Mouse (Mus musculus) heart, postnatal 0 days (tissue): ENCODE measurements around the gene Zmiz1. TPM values are rescaled to one million over a fixed set of nuclear protein-coding genes. Genes with fewer than 3 reads are reported as not detected.

Experiments used
- ATAC-seq: fragments of 200-750 bp; cut with Nextera tagmentation; 2 replicates; pipeline ENCODE4 v1.8.0; 2017; ENCODE audit warnings: low read depth, moderate number of reproducible peaks, moderate library complexity; ENCODE audit not compliant: insufficient read depth
- DNase-seq: peaks from one replicate; pipeline ENCODE4 v3.0.0-alpha.2; 2016; ENCODE audit warnings: low spot score
- H3K27ac ChIP-seq: fragments of 300-500 bp; sonication (generic); 2 replicates; pipeline ENCODE4 v1.5.1; 2014; ENCODE audit warnings: low read depth, mild to moderate bottlenecking
- H3K27me3 ChIP-seq: fragments of 300-500 bp; sonication (generic); 2 replicates; pipeline ENCODE4 v1.6.1; 2014; ENCODE audit warnings: low read length, mixed read lengths; ENCODE audit not compliant: control insufficient read depth, insufficient read depth
- H3K36me3 ChIP-seq: fragments of 300-500 bp; sonication (generic); replicated peaks from 2 replicates; pipeline ENCODE4 v1.6.1; 2014; ENCODE audit warnings: low read length, mixed read lengths; ENCODE audit not compliant: control insufficient read depth, insufficient read depth
- H3K4me1 ChIP-seq: fragments of 300-500 bp; sonication (generic); 2 replicates; pipeline ENCODE4 v1.6.1; 2014; ENCODE audit warnings: antibody characterized with exemption; ENCODE audit not compliant: control insufficient read depth, insufficient read depth
- H3K4me2 ChIP-seq: fragments of 300-500 bp; sonication (generic); 2 replicates; pipeline ENCODE4 v1.6.1; 2014; ENCODE audit warnings: low read depth, mild to moderate bottlenecking, low read length, moderate library complexity
- H3K4me3 ChIP-seq: fragments of 300-500 bp; sonication (generic); 2 replicates; pipeline ENCODE4 v1.5.1; 2014; ENCODE audit warnings: low read depth, low read length
- H3K9ac ChIP-seq: fragments of 300-500 bp; sonication (generic); replicated peaks from 2 replicates; pipeline ENCODE4 v1.6.1; 2014; ENCODE audit warnings: low read depth, low read length, mixed read lengths
- H3K9me3 ChIP-seq: fragments of 300-500 bp; sonication (generic); replicated peaks from 2 replicates; pipeline ENCODE4 v1.6.1; 2016; ENCODE audit warnings: low read length; ENCODE audit not compliant: control insufficient read depth
- CTCF ChIP-seq: IDR thresholded peaks from 2 replicates; pipeline ENCODE4 v1.5.1; 2016; ENCODE audit warnings: antibody characterized with exemption, control low read depth, low read depth
- EP300 ChIP-seq: IDR thresholded peaks from 2 replicates; pipeline ENCODE4 v1.6.1; 2016; ENCODE audit warnings: antibody characterized with exemption, low read depth
- WGBS: fragments of 180-500 bp; shearing (Covaris S2); extraction: QIAGEN DNeasy Blood & Tissue Kit; methylation state at CpG from one replicate; pipeline ENCODE4 v1.1.7; 2014; 5-methylcytosine and 5-hydroxymethylcytosine counted together
- polyA plus RNA-seq: library from polyadenylated mRNA; unstranded; fragments of >200 nt; fragmentation: Nextera tagmentation; extraction: Ambion mirVana; gene quantifications from 2 replicates; pipeline ENCODE4 v1.2.1, GENCODE M21; 2015
- total RNA-seq: library from RNA; depleted of rRNA; stranded (reverse); fragments of >200 nt; gene quantifications from 2 replicates; pipeline ENCODE4 v1.2.3, GENCODE M21; 2014; ENCODE audit warnings: low replicate concordance

Zmiz1 gene
- total and polyA plus RNA-seq, 2 experiments from 2014 or later, result 13.8 to 41.0 TPM

DNA sequence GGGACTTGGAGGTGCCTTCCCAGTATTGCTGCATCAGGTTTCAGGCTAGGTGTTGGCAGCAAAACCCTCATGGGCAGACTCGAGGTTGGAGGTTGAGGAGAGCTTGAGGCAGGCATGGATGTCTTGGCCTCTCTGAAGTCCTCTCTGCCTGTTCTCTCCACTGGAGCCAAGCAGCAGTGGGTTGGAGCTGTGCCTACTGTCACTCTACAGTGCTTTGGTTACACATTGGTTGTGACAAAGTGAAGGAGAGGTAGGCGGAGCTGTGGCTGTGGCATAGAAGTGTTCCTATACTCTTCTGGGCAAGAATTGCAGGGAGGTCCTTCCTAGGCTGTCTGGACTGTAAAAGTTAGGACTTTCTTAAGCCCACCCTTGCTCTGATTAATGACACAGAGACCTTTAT is 237.4 kb downstream of the Zmiz1 start:
- Histone ChIP-seq H3K27ac (peak overlapping the region; percentile 2; the same call in 1 of the 2 replicates), H3K4me2 (no peak overlapping the region), H3K36me3 (peaks cover 54% of the 10 kb centered on the region), H3K27me3 (no peaks in the 10 kb centered on the region), H3K4me1 (peaks cover 22% of the 10 kb centered on the region), H3K4me3 (no peak overlapping the region), H3K9me3 (no peaks in the 10 kb centered on the region), H3K9ac (0 out of 2 replicates have a peak overlapping the region, but pooled peaks have one; percentile 5)
- ATAC-seq (no peak), DNase-seq (no peak)
- no peak for TF ChIP-seq EP300
- TF ChIP-seq CTCF, result no peak
- WGBS, result 54% methylated on average over 2 of the region's 2 CpGs

DNA sequence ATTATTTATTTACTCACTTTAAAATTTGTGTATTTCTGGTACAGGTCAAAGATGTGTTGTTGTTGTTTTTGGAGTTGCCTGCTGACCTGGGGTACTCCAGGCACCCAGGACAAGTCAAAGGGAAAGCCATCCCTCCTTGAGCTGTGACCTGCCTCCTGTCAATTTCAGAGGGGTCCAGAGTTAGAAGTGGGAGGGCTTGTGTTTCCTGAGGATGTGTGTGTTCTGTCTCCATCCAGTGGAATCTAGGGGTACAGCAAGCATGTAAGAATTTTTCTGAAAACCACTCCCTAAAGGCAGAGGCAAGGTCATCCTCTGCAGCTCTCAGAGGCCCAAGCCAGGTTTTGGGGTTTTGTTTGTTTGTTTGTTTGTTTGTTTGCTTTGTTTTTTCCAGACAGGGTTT is 243.0 kb downstream of the Zmiz1 start:
- Histone ChIP-seq H3K4me3 (no peak overlapping the region), H3K27ac (no peak overlapping the region), H3K9me3 (no peaks in the 10 kb centered on the region), H3K36me3 (peaks cover 42% of the 10 kb centered on the region), H3K27me3 (no peaks in the 10 kb centered on the region), H3K4me1 (no peaks in the 10 kb centered on the region), H3K4me2 (no peak overlapping the region), H3K9ac (no peak overlapping the region)
- peak; percentile 49; the same call in 1 of the 2 replicates for ATAC-seq
- peak; percentile 81 for TF ChIP-seq CTCF
- no peak for TF ChIP-seq EP300
- DNase-seq, result peak; percentile 83

DNA sequence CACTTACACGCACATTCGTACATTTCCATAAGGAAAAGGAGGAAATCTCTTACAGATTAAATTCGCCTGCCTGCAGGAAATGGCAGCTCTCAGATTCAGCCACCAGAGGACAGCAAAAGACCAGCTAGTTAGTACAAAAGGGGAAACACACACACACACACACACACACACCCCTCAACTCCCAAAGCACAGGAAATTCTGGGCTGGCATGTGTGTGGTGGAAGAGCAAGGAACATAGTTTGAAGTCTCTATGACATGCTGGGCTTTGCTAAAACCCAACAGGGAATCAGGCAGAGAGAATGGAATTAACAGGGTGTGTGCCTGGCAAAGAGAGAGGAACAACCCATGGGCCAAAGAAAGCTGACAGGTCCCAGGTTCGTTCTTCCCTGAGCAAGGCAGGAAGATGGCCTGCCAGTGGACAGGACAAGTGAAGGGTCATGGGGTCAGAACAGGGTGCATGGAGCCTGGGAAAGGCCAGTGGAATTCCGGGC is 248.8 kb downstream of the Zmiz1 start:
- H3K27me3 ChIP-seq, result no peaks in the 10 kb centered on the region
- peaks cover 45% of the 10 kb centered on the region for H3K4me1 ChIP-seq
- peak; percentile 94 for TF ChIP-seq CTCF
- TF ChIP-seq EP300, result 0 out of 2 replicates have a peak, but pooled peaks have one; percentile 34
- no peak overlapping the region for H3K9ac ChIP-seq
- no peak overlapping the region for H3K4me3 ChIP-seq
- ATAC-seq (0 out of 2 replicates have a peak, but pooled peaks have one; percentile 18), DNase-seq (peak; percentile 69)
- WGBS, result 36% methylated on average over 5 of the region's 5 CpGs
- H3K27ac ChIP-seq, result peak overlapping the region; percentile 85
- no peak overlapping the region for H3K4me2 ChIP-seq
- H3K36me3 ChIP-seq, result no peaks in the 10 kb centered on the region
- H3K9me3 ChIP-seq, result no peaks in the 10 kb centered on the region

DNA sequence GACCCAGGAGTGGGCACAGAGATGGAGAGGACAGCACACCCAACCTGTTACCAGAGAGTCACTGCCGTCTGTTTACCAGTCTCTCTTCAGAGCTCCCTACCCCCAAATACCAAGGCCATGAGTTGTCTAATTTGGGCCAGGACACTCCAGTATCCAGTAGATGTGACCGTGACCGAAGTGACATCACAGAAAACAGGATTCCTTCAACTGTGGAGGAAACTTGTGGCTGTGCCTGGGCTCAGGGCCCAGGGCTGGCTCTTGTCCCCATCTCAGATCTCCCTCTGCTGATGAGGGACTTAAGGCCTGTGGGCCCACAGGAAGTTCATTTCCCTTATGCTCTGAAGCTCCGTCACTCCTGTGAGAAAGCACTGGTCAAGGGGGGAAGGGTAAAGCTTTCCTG is 249.5 kb downstream of the Zmiz1 start:
- Histone ChIP-seq H3K4me1 (peaks cover 45% of the 10 kb centered on the region), H3K27ac (peak overlapping the region; percentile 85), H3K9ac (0 out of 2 replicates have a peak overlapping the region, but pooled peaks have one; percentile 1), H3K36me3 (peaks cover 3% of the 10 kb centered on the region; the same call in 1 of the 2 replicates), H3K9me3 (no peaks in the 10 kb centered on the region), H3K4me3 (no peak overlapping the region), H3K27me3 (no peaks in the 10 kb centered on the region), H3K4me2 (no peak overlapping the region)
- WGBS, result 23% methylated on average over 4 of the region's 4 CpGs
- peak; percentile 51 for ATAC-seq
- DNase-seq, result peak; percentile 67
- no peak for TF ChIP-seq CTCF
- no peak for TF ChIP-seq EP300

DNA sequence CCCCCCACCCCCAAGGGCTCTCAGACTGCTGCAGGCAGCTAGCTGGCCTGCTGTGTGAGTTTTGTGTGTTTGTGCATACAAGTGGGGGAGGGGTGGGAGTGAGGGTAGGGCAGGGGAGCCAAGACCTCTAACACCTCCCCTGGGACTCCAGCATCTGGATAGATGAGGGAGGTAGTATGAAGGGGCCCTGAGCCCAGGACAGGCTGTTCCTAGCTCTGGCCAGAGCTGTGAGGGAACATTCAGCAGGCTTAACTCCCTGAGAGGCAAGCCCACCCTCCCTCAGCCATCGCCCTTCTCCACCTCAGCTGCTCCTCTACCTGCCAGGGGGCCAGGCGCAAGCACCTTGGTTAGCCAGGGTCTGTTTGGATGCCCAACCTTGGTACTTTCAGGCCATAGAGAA is 249.9 kb downstream of the Zmiz1 start:
- peak; percentile 22 for ATAC-seq
- no peaks in the 10 kb centered on the region for H3K9me3 ChIP-seq
- H3K9ac ChIP-seq, result 0 out of 2 replicates have a peak overlapping the region, but pooled peaks have one; percentile 1
- DNase-seq, result no peak
- peaks cover 45% of the 10 kb centered on the region for H3K4me1 ChIP-seq
- no peak overlapping the region for H3K4me3 ChIP-seq
- H3K27ac ChIP-seq, result peak overlapping the region; percentile 85
- H3K36me3 ChIP-seq, result peaks cover 7% of the 10 kb centered on the region
- 75% methylated on average over 2 of the region's 2 CpGs for WGBS
- no peaks in the 10 kb centered on the region for H3K27me3 ChIP-seq
- H3K4me2 ChIP-seq, result no peak overlapping the region
- no peak for TF ChIP-seq CTCF
- peak; percentile 56; the same call in 1 of the 2 replicates for TF ChIP-seq EP300

DNA sequence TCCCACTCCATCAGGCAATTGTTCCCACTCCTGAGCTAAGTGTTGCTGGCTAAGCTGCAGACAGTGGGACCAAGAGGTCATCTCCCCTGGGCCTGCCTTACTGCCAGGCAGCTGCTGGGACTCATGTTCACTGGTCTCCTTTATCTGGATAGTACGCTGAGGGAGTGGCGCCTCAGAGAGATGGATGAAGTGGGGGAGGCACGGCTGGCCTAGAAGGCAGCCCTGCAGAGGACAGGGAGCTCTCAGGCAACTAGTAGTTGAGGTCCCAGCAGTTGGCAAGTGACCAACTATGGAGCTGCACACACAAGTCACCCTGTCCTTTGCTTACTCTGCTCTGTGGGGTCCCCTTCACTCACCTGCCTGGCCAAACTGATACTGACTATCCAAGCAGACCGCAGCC is 251.1 kb downstream of the Zmiz1 start:
- WGBS, result 14% methylated on average over 4 of the region's 4 CpGs
- ATAC-seq, result no peak
- DNase-seq, result peak; percentile 50

More for the DNA sequence above, 251.1 kb downstream of the Zmiz1 start:
- Histone ChIP-seq H3K9ac (no peak overlapping the region), H3K4me3 (no peak overlapping the region), H3K36me3 (peaks cover 18% of the 10 kb centered on the region), H3K4me1 (peaks cover 45% of the 10 kb centered on the region), H3K4me2 (no peak overlapping the region), H3K27ac (peak overlapping the region; percentile 85), H3K9me3 (no peaks in the 10 kb centered on the region), H3K27me3 (no peaks in the 10 kb centered on the region)
- TF ChIP-seq CTCF (no peak), EP300 (no peak)
